Comparison of ENCODE assay signal across 27 mouse cellular contexts in the genomic region with DNA sequence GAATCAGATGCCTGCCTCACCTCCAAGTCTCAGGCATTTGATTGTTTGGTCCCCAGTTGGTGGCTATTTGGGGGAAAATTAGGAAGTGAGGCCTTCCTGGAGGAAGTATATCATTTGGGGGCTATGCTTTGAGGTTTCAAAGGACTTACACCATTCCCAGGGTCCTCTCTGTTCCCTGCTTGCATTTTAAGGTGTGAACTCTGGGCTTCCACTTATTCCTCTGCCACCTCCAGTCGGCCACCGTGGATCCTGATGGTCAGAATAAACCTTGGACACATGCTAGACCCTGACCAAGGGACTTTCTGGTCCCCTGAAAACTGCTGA. TPM values are rescaled to one million over a fixed set of nuclear protein-coding genes. Genes with fewer than 3 reads are reported as not detected.
DNase-seq lines count a peak whose midpoint lies in the region; ATAC-seq and TF ChIP-seq lines count a peak whose summit lies in the region.
"Had no signal": no experiment of that assay in that cellular context is flagged by ENCODE, and none has a peak within 500 bp of the region (broad histone marks: within the 10 kb centered on the region; RNA-seq: fewer than 3 reads in every experiment).

No protein-coding gene starts in this region.

- TF ChIP-seq POLR2A in heart, adult 2 months (IDR thresholded peaks at IDR 0.05; ENCODE audit: insufficient read depth, low read depth, low read length), result no peak
- no peak for TF ChIP-seq POLR2A in ES-Bruce4 (IDR thresholded peaks at IDR 0.05; ENCODE audit: insufficient read depth, low read length)

- peak overlapping the region; percentile 77 for H3K27ac ChIP-seq in heart, embryonic 10.5 days
- H3K27ac ChIP-seq in heart, embryonic 13.5 days (replicated peaks), result peak overlapping the region; percentile 58
- H3K27ac ChIP-seq in heart, adult 2 months, result no peak overlapping the region
- H3K27ac ChIP-seq in ES-Bruce4 (ENCODE audit: insufficient read depth, low read length), result peak overlapping the region; percentile 26; the same call in 1 of the 2 replicates
- H3K27ac ChIP-seq in limb, embryonic 10.5 days, result 0 out of 2 replicates have a peak overlapping the region, but pooled peaks have one; percentile 19
- H3K27ac ChIP-seq: forebrain, embryonic 10.5 days; forebrain, embryonic 13.5 days; hindbrain, embryonic 10.5 days; hindbrain, embryonic 13.5 days; intestine, embryonic 15.5 days had no signal

- H3K36me3 ChIP-seq in heart, embryonic 10.5 days, result no peaks in the 10 kb centered on the region
- H3K36me3 ChIP-seq in heart, embryonic 13.5 days, result no peaks in the 10 kb centered on the region
- no peaks in the 10 kb centered on the region for H3K36me3 ChIP-seq in heart, adult 2 months (ENCODE audit: control insufficient read depth, insufficient read depth, low read length)
- H3K36me3 ChIP-seq in ES-Bruce4 (ENCODE audit: control insufficient read depth, insufficient read depth, low read length, poor library complexity, severe bottlenecking), result no peaks in the 10 kb centered on the region
- no peaks in the 10 kb centered on the region for H3K36me3 ChIP-seq in limb, embryonic 10.5 days
- H3K36me3 ChIP-seq: forebrain, embryonic 10.5 days; hindbrain, embryonic 10.5 days; hindbrain, embryonic 13.5 days; intestine, embryonic 15.5 days had no signal

- no peaks in the 10 kb centered on the region for H3K79me2 ChIP-seq in heart, adult 2 months (replicated peaks; ENCODE audit: control insufficient read depth, insufficient read depth, low read length)

- no peak for TF ChIP-seq CTCF in heart, adult 2 months (IDR thresholded peaks at IDR 0.05)
- no peak for TF ChIP-seq CTCF in ES-Bruce4 (IDR thresholded peaks at IDR 0.05; ENCODE audit: low read depth, low read length)

- no peak for DNase-seq in heart, embryonic 10.5 days (ENCODE audit: low spot score)
- no peak for DNase-seq in heart, adult 18-20 months
- DNase-seq in heart, adult 2 months, result no peak
- no peak for DNase-seq in limb, embryonic 10.5 days (ENCODE audit: low spot score)
- no peak for DNase-seq in thymus, postnatal 14 days
- DNase-seq in thymus, postnatal 4 days, result no peak
- DNase-seq: adrenal gland, adult 2 months; adrenal gland, postnatal 14 days; cerebellum, adult 11-12 months; cerebellum, adult 8-10 months; cerebellum, postnatal 10 days; gastrocnemius, postnatal 10 days; gastrocnemius, postnatal 36 days; heart, adult 11 months; heart, postnatal 36 days; kidney, adult 11 months had no signal

- ATAC-seq in heart, embryonic 13.5 days (ENCODE audit: extremely low read depth, insufficient number of reproducible peaks, low FRiP score, low TSS enrichment), result no peak
- ATAC-seq: forebrain, embryonic 13.5 days; forebrain, embryonic 16.5 days; hindbrain, embryonic 16.5 days; intestine, embryonic 15.5 days had no signal

- WGBS in heart, embryonic 10.5 days, result 56% methylated on average over 2 of the region's 2 CpGs
- 53% methylated on average over 2 of the region's 2 CpGs for WGBS in heart, embryonic 13.5 days
- 47% methylated on average over 2 of the region's 2 CpGs for WGBS in heart, adult 2 months
- WGBS in limb, embryonic 10.5 days, result 73% methylated on average over 2 of the region's 2 CpGs

- intact Hi-C loops in heart, adult 2 months (cut with DNase I), result no loop called here

- H3K4me2 ChIP-seq in heart, embryonic 13.5 days, result no peak overlapping the region
- H3K4me2 ChIP-seq: forebrain, embryonic 13.5 days; hindbrain, embryonic 13.5 days; intestine, embryonic 15.5 days had no signal

- H3K4me3 ChIP-seq in heart, embryonic 10.5 days, result no peak overlapping the region
- H3K4me3 ChIP-seq in heart, embryonic 13.5 days, result no peak overlapping the region
- H3K4me3 ChIP-seq in heart, adult 2 months, result no peak overlapping the region
- H3K4me3 ChIP-seq in ES-Bruce4 (ENCODE audit: low read depth, low read length), result no peak overlapping the region
- H3K4me3 ChIP-seq in limb, embryonic 10.5 days, result no peak overlapping the region
- H3K4me3 ChIP-seq: forebrain, embryonic 10.5 days; forebrain, embryonic 13.5 days; hindbrain, embryonic 10.5 days; hindbrain, embryonic 13.5 days; intestine, embryonic 15.5 days had no signal

- H3K9ac ChIP-seq in heart, embryonic 13.5 days, result no peak overlapping the region
- no peak overlapping the region for H3K9ac ChIP-seq in heart, adult 2 months (ENCODE audit: low read depth, low read length)
- H3K9ac ChIP-seq in ES-Bruce4 (ENCODE audit: low read depth, poor library complexity, severe bottlenecking), result no peak overlapping the region
- H3K9ac ChIP-seq: forebrain, embryonic 13.5 days; hindbrain, embryonic 13.5 days; intestine, embryonic 15.5 days had no signal

- peaks cover 28% of the 10 kb centered on the region for H3K27me3 ChIP-seq in heart, embryonic 10.5 days (ENCODE audit: insufficient read depth, poor library complexity, severe bottlenecking)
- H3K27me3 ChIP-seq in heart, embryonic 13.5 days (replicated peaks), result peaks cover 24% of the 10 kb centered on the region; the same call in 1 of the 2 replicates
- no peaks in the 10 kb centered on the region for H3K27me3 ChIP-seq in heart, adult 2 months (ENCODE audit: control insufficient read depth, insufficient read depth, low read length)
- H3K27me3 ChIP-seq in ES-Bruce4 (ENCODE audit: control insufficient read depth, insufficient read depth, low read length, poor library complexity, severe bottlenecking), result no peaks in the 10 kb centered on the region
- peaks cover 34% of the 10 kb centered on the region for H3K27me3 ChIP-seq in limb, embryonic 10.5 days (ENCODE audit: low read depth, poor library complexity, severe bottlenecking)
- H3K27me3 ChIP-seq: forebrain, embryonic 13.5 days; intestine, embryonic 15.5 days had no signal

- no peaks in the 10 kb centered on the region for H3K9me3 ChIP-seq in heart, embryonic 10.5 days
- no peaks in the 10 kb centered on the region for H3K9me3 ChIP-seq in heart, embryonic 13.5 days
- no peaks in the 10 kb centered on the region for H3K9me3 ChIP-seq in ES-Bruce4 (replicated peaks; ENCODE audit: control insufficient read depth, insufficient read depth, low read length, poor library complexity, severe bottlenecking)
- H3K9me3 ChIP-seq in limb, embryonic 10.5 days (replicated peaks), result no peaks in the 10 kb centered on the region
- H3K9me3 ChIP-seq: forebrain, embryonic 10.5 days; forebrain, embryonic 13.5 days; hindbrain, embryonic 10.5 days; hindbrain, embryonic 13.5 days; intestine, embryonic 15.5 days had no signal

- peaks cover 45% of the 10 kb centered on the region for H3K4me1 ChIP-seq in heart, embryonic 10.5 days
- peaks cover 49% of the 10 kb centered on the region for H3K4me1 ChIP-seq in heart, embryonic 13.5 days
- peaks cover 2% of the 10 kb centered on the region for H3K4me1 ChIP-seq in heart, adult 2 months (ENCODE audit: control insufficient read depth, insufficient read depth, low read length)
- peaks cover 3% of the 10 kb centered on the region for H3K4me1 ChIP-seq in ES-Bruce4 (ENCODE audit: control insufficient read depth, insufficient read depth, low read length)
- H3K4me1 ChIP-seq in limb, embryonic 10.5 days, result peaks cover 20% of the 10 kb centered on the region

- TF ChIP-seq EP300 in heart, adult 2 months (IDR thresholded peaks at IDR 0.05; ENCODE audit: insufficient read depth, low read depth, low read length), result no peak
- TF ChIP-seq EP300 in ES-Bruce4 (IDR thresholded peaks at IDR 0.05; ENCODE audit: insufficient read depth, low read depth, low read length), result no peak

RNA-seq across cellular contexts. Expression of a gene that starts 6.1 kb away (rescaled TPM):
- polyA plus RNA-seq in heart, embryonic 10.5 days (2016; fragmentation: Nextera tagmentation; extraction: Ambion mirVana), result not detected in 2 replicates
- 1 to 10 TPM in 1 of 2 experiments, under 1 TPM in 1; 0.42 to 1.7 TPM for total RNA-seq in heart, adult 18-20 months (2021)
- 0.05 and 0.17 TPM in 2 replicates for polyA plus RNA-seq in heart, embryonic 13.5 days (2015; fragmentation: Nextera tagmentation; extraction: Ambion mirVana)
- under 1 TPM; 0.57 to 0.96 TPM for total RNA-seq in heart, adult 2 months (2021)
- polyA plus RNA-seq in heart, adult 2 months (2012; rRNA removed), result 0.61 and 1.8 TPM in 2 replicates
- 0.67 and 0.85 TPM in 2 replicates for polyA plus RNA-seq in ES-Bruce4 (2011; ENCODE audit: insufficient read depth, insufficient read length, low read depth, missing spikeins)
- polyA plus RNA-seq in limb, embryonic 10.5 days (2016; fragmentation: Nextera tagmentation; extraction: Ambion mirVana), result 0.11 TPM in 1 of 2 replicates, not detected in the other
- total RNA-seq: CH12.LX had no signal

RNA-seq across cellular contexts. Expression of a gene that starts 6.2 kb away (rescaled TPM):
- polyA plus RNA-seq in heart, embryonic 10.5 days (2016; fragmentation: Nextera tagmentation; extraction: Ambion mirVana), result 3.0 and 10.4 TPM in 2 replicates
- total RNA-seq in heart, adult 18-20 months (2021), result 10 to 100 TPM; 19.2 to 19.8 TPM
- 18.6 and 23.3 TPM in 2 replicates for polyA plus RNA-seq in heart, embryonic 13.5 days (2015; fragmentation: Nextera tagmentation; extraction: Ambion mirVana)
- total RNA-seq in heart, adult 2 months (2021), result 10 to 100 TPM; 19.1 to 29.8 TPM
- 100.0 and 139 TPM in 2 replicates for polyA plus RNA-seq in heart, adult 2 months (2012; rRNA removed)
- polyA plus RNA-seq in ES-Bruce4 (2011; ENCODE audit: insufficient read depth, insufficient read length, low read depth, missing spikeins), result not detected in 2 replicates
- polyA plus RNA-seq in limb, embryonic 10.5 days (2016; fragmentation: Nextera tagmentation; extraction: Ambion mirVana), result 9.5 and 33.2 TPM in 2 replicates
- total RNA-seq: CH12.LX, MEL had no signal

RNA-seq across cellular contexts. Expression of a gene that starts 39.3 kb away (rescaled TPM):
- polyA plus RNA-seq in heart, embryonic 10.5 days (2016; fragmentation: Nextera tagmentation; extraction: Ambion mirVana), result 14.7 and 17.6 TPM in 2 replicates
- total RNA-seq in heart, adult 18-20 months (2021), result 1 to 10 TPM; 8.1 to 8.8 TPM
- 11.9 and 12.9 TPM in 2 replicates for polyA plus RNA-seq in heart, embryonic 13.5 days (2015; fragmentation: Nextera tagmentation; extraction: Ambion mirVana)
- total RNA-seq in heart, adult 2 months (2021), result 1 to 10 TPM; 7.5 to 8.2 TPM
- polyA plus RNA-seq in heart, adult 2 months (2012; rRNA removed), result 10.4 and 10.5 TPM in 2 replicates
- polyA plus RNA-seq in ES-Bruce4 (2011; ENCODE audit: insufficient read depth, insufficient read length, low read depth, missing spikeins), result 198 and 200 TPM in 2 replicates
- polyA plus RNA-seq in limb, embryonic 10.5 days (2016; fragmentation: Nextera tagmentation; extraction: Ambion mirVana), result 20.5 and 21.0 TPM in 2 replicates

RNA-seq across cellular contexts. Expression of a gene that starts 42.7 kb away (rescaled TPM):
- 24.2 and 27.0 TPM in 2 replicates for polyA plus RNA-seq in heart, embryonic 10.5 days (2016; fragmentation: Nextera tagmentation; extraction: Ambion mirVana)
- 10 to 100 TPM; 10.2 to 10.5 TPM for total RNA-seq in heart, adult 18-20 months (2021)
- polyA plus RNA-seq in heart, embryonic 13.5 days (2015; fragmentation: Nextera tagmentation; extraction: Ambion mirVana), result 25.0 and 25.6 TPM in 2 replicates
- 1 to 10 TPM; 9.2 to 9.6 TPM for total RNA-seq in heart, adult 2 months (2021)
- 23.4 and 29.4 TPM in 2 replicates for polyA plus RNA-seq in heart, adult 2 months (2012; rRNA removed)
- 24.6 and 26.5 TPM in 2 replicates for polyA plus RNA-seq in ES-Bruce4 (2011; ENCODE audit: insufficient read depth, insufficient read length, low read depth, missing spikeins)
- 21.8 and 26.1 TPM in 2 replicates for polyA plus RNA-seq in limb, embryonic 10.5 days (2016; fragmentation: Nextera tagmentation; extraction: Ambion mirVana)
